Mouse (Mus musculus) cerebellum, adult (tissue): ENCODE measurements at regions not wholly inside any gene's neighbourhood (a gene's known extent, or its start where the extent isn't known, plus 50 kb on each side); places are given as distances from the start of the nearest gene placed in this dataset.
"Not testable (repeated sequence)": the region's sequence is repeated elsewhere in the genome, so short reads cannot be mapped to it uniquely, and the experiment has no call there.

Experiments
- ATAC-seq: cut with Nextera tagmentation; 2 replicates; pipeline ENCODE4 v1.9.2; 2017; ENCODE audit warnings: mild to moderate bottlenecking, moderate library complexity, mixed read lengths; ENCODE audit not compliant: insufficient number of reproducible peaks, low FRiP score, low TSS enrichment

GRCm38 (mm10) chr13:12726831-12727230 lies 73.0 kb downstream of the Prl2c3 start:
- not testable (repeated sequence) for ATAC-seq

GRCm38 (mm10) chr13:12717972-12718546 lies 81.8 kb downstream of the Prl2c3 start:
- ATAC-seq, result not testable (repeated sequence)

GRCm38 (mm10) chr13:12711471-12712273 lies 88.2 kb downstream of the Prl2c3 start:
- no peak for ATAC-seq

- not testable (repeated sequence) for ATAC-seq
These were observed 96.9 kb downstream of the Prl2c3 start for GRCm38 (mm10) chr13:12702804-12703612.

GRCm38 (mm10) chr13:12702111-12702803 lies 97.6 kb downstream of the Prl2c3 start:
- not testable (repeated sequence) for ATAC-seq

- not testable (repeated sequence) for ATAC-seq
These were observed 106.2 kb downstream of the Prl2c3 start for GRCm38 (mm10) chr13:12693593-12694118.

GRCm38 (mm10) chr13:12688778-12689177 lies 111.1 kb downstream of the Prl2c3 start:
- not testable (repeated sequence) for ATAC-seq

- ATAC-seq, result not testable (repeated sequence)
These were observed 111.7 kb downstream of the Prl2c3 start for GRCm38 (mm10) chr13:12688149-12688548.

- ATAC-seq, result not testable (repeated sequence)
These were observed 115.4 kb downstream of the Ero1lb start for GRCm38 (mm10) chr13:12680954-12681571.

- ATAC-seq, result peak; percentile 56; the same call in 1 of the 2 replicates
These were observed 114.7 kb downstream of the Ero1lb start for GRCm38 (mm10) chr13:12680283-12680953.

- no peak for ATAC-seq
These were observed 111.7 kb downstream of the Ero1lb start for GRCm38 (mm10) chr13:12677372-12677771.

GRCm38 (mm10) chr13:12671011-12671410 lies 105.3 kb downstream of the Ero1lb start:
- ATAC-seq, result not testable (repeated sequence)

GRCm38 (mm10) chr13:12668742-12669141 lies 103.1 kb downstream of the Ero1lb start:
- ATAC-seq, result not testable (repeated sequence)

- not testable (repeated sequence) for ATAC-seq
These were observed 102.3 kb downstream of the Ero1lb start for GRCm38 (mm10) chr13:12667727-12668665.

GRCm38 (mm10) chr13:12666050-12666449 lies 100.4 kb downstream of the Ero1lb start:
- ATAC-seq, result not testable (repeated sequence)
